Mouse (Mus musculus) embryonic fibroblast, embryonic 13.5 days (primary cell): ENCODE data around the gene Kyat1. TPM values are rescaled to one million over a fixed set of nuclear protein-coding genes. Genes with fewer than 3 reads are reported as not detected.

Source experiments
- H3K27ac ChIP-seq: 2 replicates; pipeline ENCODE4 v1.5.1; 2012; ENCODE audit warnings: low read length, control low read depth, inconsistent platforms; ENCODE audit not compliant: insufficient read depth
- H3K4me1 ChIP-seq: 2 replicates; pipeline ENCODE4 v1.6.1; 2011; ENCODE audit warnings: low read length; ENCODE audit not compliant: control insufficient read depth, insufficient read depth
- H3K4me3 ChIP-seq: 2 replicates; pipeline ENCODE4 v1.5.1; 2011; ENCODE audit warnings: mild to moderate bottlenecking, control low read depth, low read length; ENCODE audit not compliant: insufficient read depth
- CTCF ChIP-seq: IDR thresholded peaks from 2 replicates; pipeline ENCODE4 v1.5.1; 2011; ENCODE audit warnings: mild to moderate bottlenecking, control low read depth, low read length, moderate library complexity, borderline replicate concordance; ENCODE audit not compliant: insufficient read depth
- POLR2A ChIP-seq: IDR thresholded peaks from 2 replicates; pipeline ENCODE4 v1.6.1; 2011; ENCODE audit warnings: low read depth, mild to moderate bottlenecking, control low read depth, low read length, moderate library complexity
- polyA plus RNA-seq: library from polyadenylated mRNA; stranded (reverse); fragments of >200 nt; gene quantifications from 2 replicates; pipeline ENCODE4 v1.2.4, GENCODE M21; 2011; ENCODE audit warnings: low read depth; ENCODE audit not compliant: missing spikeins, insufficient read length

Gene Kyat1
- polyA plus RNA-seq, 1 experiment, result 5.2 TPM

DNA sequence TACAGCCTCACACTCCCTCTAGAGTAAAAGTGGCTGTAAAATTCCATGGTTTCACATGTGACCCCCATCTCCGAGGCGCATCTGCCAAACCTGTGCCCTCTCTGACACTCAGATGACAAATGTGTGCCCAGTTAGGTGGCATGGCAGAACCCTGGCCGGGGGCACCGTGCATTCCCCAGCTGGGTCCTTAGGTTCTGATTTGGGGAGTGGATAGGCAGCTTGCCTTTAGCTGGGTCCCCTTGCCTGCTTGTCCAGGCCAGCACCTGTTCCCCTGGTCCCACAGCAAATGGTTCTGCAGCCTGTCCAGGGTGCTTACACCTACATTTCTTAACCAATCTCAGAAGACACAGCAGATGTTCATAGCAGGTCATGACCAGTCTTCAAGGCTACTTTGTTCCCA, 37.7 kb upstream of the Kyat1 start:
- no peak overlapping the region for H3K4me3 ChIP-seq
- no peak overlapping the region for H3K27ac ChIP-seq
- TF ChIP-seq CTCF, result no peak
- no peak for TF ChIP-seq POLR2A
- H3K4me1 ChIP-seq, result peaks cover 6% of the 10 kb centered on the region; the same call in 1 of the 2 replicates

GRCm38 (mm10) chr2:30242509-30242908, 36.9 kb upstream of the Kyat1 start:
- no peak overlapping the region for H3K4me3 ChIP-seq
- no peak overlapping the region for H3K27ac ChIP-seq
- TF ChIP-seq CTCF (no peak), POLR2A (no peak)
- H3K4me1 ChIP-seq, result peaks cover 6% of the 10 kb centered on the region; the same call in 1 of the 2 replicates

- H3K4me1 ChIP-seq, result peaks cover 6% of the 10 kb centered on the region; the same call in 1 of the 2 replicates
- no peak within 1 kb of the TSS; the same call in 1 of the 2 replicates for H3K4me3 ChIP-seq
- no peak for TF ChIP-seq POLR2A
- TF ChIP-seq CTCF, result no peak
- H3K27ac ChIP-seq, result no peak within 1 kb of the TSS
Measured at GRCm38 (mm10) chr2:30240267-30240666, 34.6 kb upstream of the Kyat1 start, which contains the start of gene Gm28035. Gene Gm28035, plus strand, starts transcription at chr2:30240567.

DNA sequence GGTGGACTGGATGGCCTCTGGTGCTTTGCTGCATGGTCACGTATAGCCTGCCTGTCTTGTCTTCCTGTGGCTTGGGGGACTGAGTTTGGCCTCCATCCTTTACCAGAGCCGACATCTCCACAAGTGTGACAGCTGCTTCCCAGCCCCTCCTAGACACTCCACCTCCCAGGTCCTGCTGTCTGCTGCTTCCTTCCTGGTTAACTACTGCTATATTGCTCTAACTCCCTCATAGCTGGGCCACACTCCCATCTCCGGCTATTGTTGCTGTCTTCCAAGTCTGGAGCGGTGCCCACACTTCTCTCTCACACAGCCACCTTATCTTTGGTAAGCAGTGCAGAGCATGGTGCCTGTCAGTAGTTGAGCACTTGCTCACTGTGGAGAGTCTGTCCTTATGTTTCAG, 34.1 kb upstream of the Kyat1 start:
- Histone ChIP-seq H3K4me1 (peaks cover 6% of the 10 kb centered on the region; the same call in 1 of the 2 replicates), H3K27ac (no peak overlapping the region), H3K4me3 (no peak overlapping the region)
- no peak for TF ChIP-seq CTCF
- TF ChIP-seq POLR2A, result no peak

DNA sequence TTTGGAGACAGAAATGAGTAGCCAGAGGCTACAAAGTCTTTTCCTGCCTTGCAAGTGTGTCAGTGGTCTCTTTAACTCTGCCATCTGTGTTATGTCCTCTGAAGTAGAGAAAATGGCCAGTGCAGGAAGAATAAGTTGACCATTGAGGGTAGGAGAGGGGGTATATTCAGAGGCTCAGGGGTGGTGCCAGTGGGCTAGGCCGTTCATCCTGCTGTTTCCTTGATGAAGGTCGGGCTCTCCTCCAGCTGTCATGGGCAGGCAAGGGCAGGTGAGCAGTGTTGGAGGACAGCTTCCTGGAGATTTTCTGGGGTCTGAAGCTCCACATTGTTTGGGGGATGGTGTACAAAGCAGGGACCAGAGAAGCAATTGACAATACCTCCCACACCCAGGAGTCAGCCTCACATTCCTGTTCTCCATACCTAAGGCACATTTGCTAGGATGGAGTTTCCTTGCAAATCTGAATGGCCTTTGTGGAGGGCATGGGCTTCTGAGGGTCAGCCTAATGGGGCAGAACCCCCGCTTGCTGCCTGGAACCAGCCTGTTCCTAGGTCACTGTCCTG, 33.3 kb upstream of the Kyat1 start:
- Histone ChIP-seq H3K4me3 (peak overlapping the region; percentile 57), H3K4me1 (0 out of 2 replicates have a peak, but pooled peaks cover 4% of the 10 kb centered on the region), H3K27ac (no peak overlapping the region)
- TF ChIP-seq CTCF, result no peak
- no peak for TF ChIP-seq POLR2A

DNA sequence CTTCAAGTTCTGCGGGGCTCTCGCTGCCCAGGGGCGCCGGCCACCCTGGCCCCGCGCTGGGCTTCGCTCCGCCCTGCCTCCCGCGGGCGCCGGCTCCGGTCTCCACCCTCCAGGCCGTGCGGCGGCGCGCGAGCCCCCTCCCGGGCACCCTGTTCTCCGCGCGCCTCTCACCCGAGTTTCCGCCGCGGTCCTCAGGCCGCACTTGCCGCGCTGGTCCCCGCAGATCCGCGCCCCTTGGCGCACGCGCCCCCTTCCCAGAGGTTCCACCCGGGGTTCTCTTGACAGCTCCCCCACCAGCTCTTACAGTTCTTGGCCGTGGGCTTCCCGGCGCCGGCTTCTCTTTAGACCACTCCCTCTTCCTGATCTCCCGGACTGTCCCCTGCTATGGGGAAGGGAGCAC, 32.2 kb upstream of the Kyat1 start:
- TF ChIP-seq POLR2A, result no peak; the same call in 1 of the 2 replicates
- TF ChIP-seq CTCF, result no peak
- H3K4me1 ChIP-seq, result 0 out of 2 replicates have a peak, but pooled peaks cover 4% of the 10 kb centered on the region
- H3K27ac ChIP-seq, result peak overlapping the region; percentile 24
- H3K4me3 ChIP-seq, result peak overlapping the region; percentile 57

- Histone ChIP-seq H3K4me3 (peak within 1 kb of the TSS; percentile 57), H3K27ac (peak within 1 kb of the TSS; percentile 55), H3K4me1 (no peaks in the 10 kb centered on the region)
- TF ChIP-seq POLR2A (peak; percentile 80), CTCF (no peak)
Measured at GRCm38 (mm10) chr2:30237199-30237880, 31.7 kb upstream of the Kyat1 start, which contains the start of gene Lrrc8a. Gene Lrrc8a, plus strand, starts transcription at chr2:30237715.

- Histone ChIP-seq H3K4me1 (no peaks in the 10 kb centered on the region), H3K27ac (peak overlapping the region; percentile 55), H3K4me3 (peak overlapping the region; percentile 53)
- TF ChIP-seq POLR2A (peak; percentile 73), CTCF (no peak)
Measured at GRCm38 (mm10) chr2:30236426-30237198, 31.0 kb upstream of the Kyat1 start.

GRCm38 (mm10) chr2:30235593-30235992, 29.9 kb upstream of the Kyat1 start:
- Histone ChIP-seq H3K4me1 (no peaks in the 10 kb centered on the region), H3K4me3 (no peak overlapping the region), H3K27ac (no peak overlapping the region)
- no peak for TF ChIP-seq POLR2A
